Mouse (Mus musculus): ENCODE results near the gene Wnt2b. TPM values are rescaled to one million over a fixed set of nuclear protein-coding genes. Genes with fewer than 3 reads are reported as not detected.

The Wnt2b gene
- total and polyA plus RNA-seq, 2 experiments from 2014 or later = 0.47 to 2.0 TPM

GRCm38 (mm10) chr3:104965070-104965855 is 3.5 kb upstream of the Wnt2b start:
- H3K36me3 ChIP-seq (ENCODE audit: insufficient read depth) = no peaks in the 10 kb centered on the region
- ATAC-seq (no peak), DNase-seq (no peak)
- no peak overlapping the region for H3K9ac ChIP-seq
- H3K27me3 ChIP-seq (ENCODE audit: insufficient read depth, low read length) = peaks cover 28% of the 10 kb centered on the region
- no peaks in the 10 kb centered on the region for H3K9me3 ChIP-seq (ENCODE audit: low read length)
- WGBS = 72% methylated on average over 8 of the region's 8 CpGs
- TF ChIP-seq CTCF (IDR thresholded peaks at IDR 0.05; ENCODE audit: low read depth) = no peak
- no peak overlapping the region for H3K27ac ChIP-seq (ENCODE audit: low read depth, low read length)
- no peaks in the 10 kb centered on the region for H3K4me1 ChIP-seq (ENCODE audit: insufficient read depth)
- no peak overlapping the region for H3K4me2 ChIP-seq (ENCODE audit: low read depth)
- no peak overlapping the region for H3K4me3 ChIP-seq (ENCODE audit: low read depth, low read length)

GRCm38 (mm10) chr3:104963331-104964276 is 1.9 kb upstream of the Wnt2b start:
- no peak for ATAC-seq
- WGBS = 31% methylated on average over 13 of the region's 13 CpGs
- H3K9ac ChIP-seq = no peak overlapping the region

DNA sequence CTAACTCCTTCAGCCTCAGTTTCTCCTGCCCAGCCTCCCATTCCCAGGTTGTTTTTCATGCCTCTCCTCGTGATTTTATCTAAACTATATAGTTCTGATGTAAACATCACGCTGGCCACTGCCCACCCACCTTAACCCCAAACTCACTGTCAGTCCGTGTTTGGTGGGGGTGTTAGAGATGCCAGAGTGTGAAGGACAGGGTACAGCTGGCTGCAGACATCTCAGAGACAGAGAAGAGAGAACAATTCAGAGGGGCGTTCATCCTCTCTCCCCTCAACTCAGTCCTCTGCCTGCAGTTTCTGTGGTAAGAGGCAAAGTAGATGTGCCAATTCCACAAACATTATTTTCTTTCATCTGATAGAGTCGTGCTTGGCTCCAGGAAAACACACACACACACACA is 1.1 kb upstream of the Wnt2b start:
- TF ChIP-seq CTCF (IDR thresholded peaks at IDR 0.05; ENCODE audit: low read depth) = no peak
- peaks cover 42% of the 10 kb centered on the region for H3K27me3 ChIP-seq (ENCODE audit: insufficient read depth, low read length)
- no peak overlapping the region for H3K27ac ChIP-seq (ENCODE audit: low read depth, low read length)
- no peak overlapping the region for H3K4me2 ChIP-seq (ENCODE audit: low read depth)
- no peak for DNase-seq
- ATAC-seq = no peak
- H3K9me3 ChIP-seq (ENCODE audit: low read length) = no peaks in the 10 kb centered on the region
- no peaks in the 10 kb centered on the region for H3K36me3 ChIP-seq (ENCODE audit: insufficient read depth)
- no peak overlapping the region for H3K4me3 ChIP-seq (ENCODE audit: low read depth, low read length)
- H3K4me1 ChIP-seq (ENCODE audit: insufficient read depth) = no peaks in the 10 kb centered on the region
- 4% methylated on average over 5 of the region's 5 CpGs for WGBS
- H3K9ac ChIP-seq = no peak overlapping the region

More at GRCm38 (mm10) chr3:104963331-104964276, 1.9 kb upstream of the Wnt2b start:
- no peaks in the 10 kb centered on the region for H3K4me1 ChIP-seq (ENCODE audit: insufficient read depth)
- no peak for DNase-seq
- peaks cover 38% of the 10 kb centered on the region for H3K27me3 ChIP-seq (ENCODE audit: insufficient read depth, low read length)
- no peak for TF ChIP-seq CTCF (IDR thresholded peaks at IDR 0.05; ENCODE audit: low read depth)
- no peak overlapping the region for H3K4me2 ChIP-seq (ENCODE audit: low read depth)
- H3K9me3 ChIP-seq (ENCODE audit: low read length) = no peaks in the 10 kb centered on the region
- H3K36me3 ChIP-seq (ENCODE audit: insufficient read depth) = no peaks in the 10 kb centered on the region
- H3K4me3 ChIP-seq (ENCODE audit: low read depth, low read length) = no peak overlapping the region
- H3K27ac ChIP-seq (ENCODE audit: low read depth, low read length) = no peak overlapping the region

- WGBS = 3% methylated on average over 31 of the region's 31 CpGs
- Histone ChIP-seq H3K9ac (peak overlapping the region; percentile 37; the same call in 1 of the 2 replicates), H3K27me3 (ENCODE audit: insufficient read depth, low read length) (peaks cover 42% of the 10 kb centered on the region), H3K27ac (ENCODE audit: low read depth, low read length) (no peak overlapping the region), H3K4me2 (ENCODE audit: low read depth) (peak overlapping the region; percentile 60), H3K9me3 (ENCODE audit: low read length) (no peaks in the 10 kb centered on the region), H3K4me1 (ENCODE audit: insufficient read depth) (no peaks in the 10 kb centered on the region), H3K36me3 (ENCODE audit: insufficient read depth) (no peaks in the 10 kb centered on the region), H3K4me3 (ENCODE audit: low read depth, low read length) (peak overlapping the region; percentile 50)
- no peak for TF ChIP-seq CTCF (IDR thresholded peaks at IDR 0.05; ENCODE audit: low read depth)
- DNase-seq = no peak
- ATAC-seq = 0 out of 2 replicates have a peak, but pooled peaks have one; percentile 1
These were observed 455 bp upstream of the Wnt2b start for GRCm38 (mm10) chr3:104962141-104962611.

GRCm38 (mm10) chr3:104960026-104961000 is 1.4 kb downstream of the Wnt2b start:
- H3K27me3 ChIP-seq (ENCODE audit: insufficient read depth, low read length) = peaks cover 42% of the 10 kb centered on the region
- ATAC-seq (no peak), DNase-seq (no peak)
- no peaks in the 10 kb centered on the region for H3K36me3 ChIP-seq (ENCODE audit: insufficient read depth)
- no peak overlapping the region for H3K4me3 ChIP-seq (ENCODE audit: low read depth, low read length)
- 15% methylated on average over 19 of the region's 19 CpGs for WGBS
- peak overlapping the region; percentile 60; the same call in 1 of the 2 replicates for H3K4me2 ChIP-seq (ENCODE audit: low read depth)
- H3K9me3 ChIP-seq (ENCODE audit: low read length) = no peaks in the 10 kb centered on the region
- H3K4me1 ChIP-seq (ENCODE audit: insufficient read depth) = no peaks in the 10 kb centered on the region
- no peak overlapping the region for H3K27ac ChIP-seq (ENCODE audit: low read depth, low read length)
- TF ChIP-seq CTCF (IDR thresholded peaks at IDR 0.05; ENCODE audit: low read depth) = no peak
- H3K9ac ChIP-seq = no peak overlapping the region

- WGBS = 85% methylated on average over 6 of the region's 6 CpGs
- H3K9me3 ChIP-seq (ENCODE audit: low read length) = no peaks in the 10 kb centered on the region
- no peak overlapping the region for H3K27ac ChIP-seq (ENCODE audit: low read depth, low read length)
- no peak for DNase-seq
- 0 out of 2 replicates have a peak, but pooled peaks cover 2% of the 10 kb centered on the region for H3K36me3 ChIP-seq (ENCODE audit: insufficient read depth)
- TF ChIP-seq CTCF (IDR thresholded peaks at IDR 0.05; ENCODE audit: low read depth) = no peak
- no peaks in the 10 kb centered on the region for H3K4me1 ChIP-seq (ENCODE audit: insufficient read depth)
- no peak for ATAC-seq
- H3K9ac ChIP-seq = no peak overlapping the region
- H3K4me2 ChIP-seq (ENCODE audit: low read depth) = no peak overlapping the region
- H3K27me3 ChIP-seq (ENCODE audit: insufficient read depth, low read length) = peaks cover 22% of the 10 kb centered on the region
- no peak overlapping the region for H3K4me3 ChIP-seq (ENCODE audit: low read depth, low read length)
These were observed 5.6 kb downstream of the Wnt2b start for GRCm38 (mm10) chr3:104956131-104956581.

Measured in forebrain, postnatal 0 days (tissue).